Mouse (Mus musculus) megakaryocyte, embryonic 14.5 days (primary cell): ENCODE data around the gene Wnt9b. TPM values are rescaled to one million over a fixed set of nuclear protein-coding genes. Genes with fewer than 3 reads are reported as not detected.

Experiments used
- H3K27me3 ChIP-seq: replicated peaks from 2 replicates; pipeline ENCODE3; 2012; ENCODE audit warnings: inconsistent platforms
- H3K36me3 ChIP-seq: replicated peaks from 2 replicates; pipeline ENCODE3; 2012; ENCODE audit warnings: low read length, inconsistent platforms, mixed read lengths
- H3K4me1 ChIP-seq: 2 replicates; pipeline ENCODE4 v1.6.1; 2012; ENCODE audit warnings: inconsistent platforms
- H3K4me3 ChIP-seq: replicated peaks from 2 replicates; pipeline ENCODE3; 2012; ENCODE audit warnings: moderate library complexity, mild to moderate bottlenecking, inconsistent platforms
- H3K9me3 ChIP-seq: 2 replicates; pipeline ENCODE4 v1.6.1; 2012; ENCODE audit warnings: inconsistent platforms
- FLI1 ChIP-seq: IDR thresholded peaks from 2 replicates; pipeline ENCODE4 v1.6.1; 2012; ENCODE audit warnings: low read length, inconsistent platforms, mixed read lengths
- GATA1 ChIP-seq: IDR thresholded peaks from 3 replicates; pipeline ENCODE4 v1.6.1; 2012; ENCODE audit warnings: mixed read lengths, low read length, inconsistent platforms, borderline replicate concordance
- polyA plus RNA-seq: library from polyadenylated mRNA; stranded (reverse); fragments of >175 nt; gene quantifications from 2 replicates; pipeline ENCODE4 v1.2.3, GENCODE M21; 2012; ENCODE audit warnings: low replicate concordance; ENCODE audit not compliant: insufficient read depth

Gene Wnt9b
- polyA plus RNA-seq, 1 experiment = not detected

GRCm38 (mm10) chr11:103709982-103710381, 39.6 kb downstream of the Wnt9b start:
- TF ChIP-seq GATA1 = no peak
- TF ChIP-seq FLI1 = no peak
- Histone ChIP-seq H3K9me3 (0 out of 2 replicates have a peak, but pooled peaks cover 4% of the 10 kb centered on the region), H3K4me3 (no peak overlapping the region), H3K4me1 (peaks cover 7% of the 10 kb centered on the region), H3K36me3 (no peaks in the 10 kb centered on the region), H3K27me3 (peaks cover 75% of the 10 kb centered on the region)

DNA sequence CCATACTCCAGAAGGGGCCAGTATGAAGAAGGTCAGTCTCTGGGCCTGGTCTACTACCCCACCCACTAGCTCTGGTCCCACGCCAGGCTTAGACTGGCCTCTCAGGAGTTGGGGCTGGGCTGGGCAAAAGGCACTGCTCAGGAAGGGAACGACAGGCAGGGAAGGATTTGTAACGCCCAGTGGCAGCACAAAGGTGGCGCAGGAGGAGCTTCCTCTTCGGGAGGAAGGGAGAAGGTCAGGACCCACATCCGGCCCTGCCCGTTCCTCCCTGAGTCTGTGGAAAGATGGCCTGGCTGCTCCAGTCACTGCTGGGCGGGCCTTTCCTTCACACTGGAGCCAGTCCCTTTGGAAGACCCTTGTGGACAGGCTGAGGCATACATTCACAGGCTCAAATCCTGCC, 42.6 kb downstream of the Wnt9b start:
- peaks cover 58% of the 10 kb centered on the region for H3K27me3 ChIP-seq
- TF ChIP-seq FLI1 = no peak
- no peak for TF ChIP-seq GATA1

GRCm38 (mm10) chr11:103698226-103698625, 51.4 kb downstream of the Wnt9b start:
- peaks cover 2% of the 10 kb centered on the region for H3K27me3 ChIP-seq
- H3K4me1 ChIP-seq = peaks cover 49% of the 10 kb centered on the region
- H3K36me3 ChIP-seq = peaks cover 22% of the 10 kb centered on the region
- TF ChIP-seq GATA1 = no peak
- TF ChIP-seq FLI1 = no peak
- H3K9me3 ChIP-seq = no peaks in the 10 kb centered on the region
- peak overlapping the region; percentile 96 for H3K4me3 ChIP-seq

More for the DNA sequence above, 42.6 kb downstream of the Wnt9b start:
- no peaks in the 10 kb centered on the region for H3K9me3 ChIP-seq
- H3K4me1 ChIP-seq = peaks cover 7% of the 10 kb centered on the region
- H3K4me3 ChIP-seq = no peak overlapping the region
- H3K36me3 ChIP-seq = no peaks in the 10 kb centered on the region

DNA sequence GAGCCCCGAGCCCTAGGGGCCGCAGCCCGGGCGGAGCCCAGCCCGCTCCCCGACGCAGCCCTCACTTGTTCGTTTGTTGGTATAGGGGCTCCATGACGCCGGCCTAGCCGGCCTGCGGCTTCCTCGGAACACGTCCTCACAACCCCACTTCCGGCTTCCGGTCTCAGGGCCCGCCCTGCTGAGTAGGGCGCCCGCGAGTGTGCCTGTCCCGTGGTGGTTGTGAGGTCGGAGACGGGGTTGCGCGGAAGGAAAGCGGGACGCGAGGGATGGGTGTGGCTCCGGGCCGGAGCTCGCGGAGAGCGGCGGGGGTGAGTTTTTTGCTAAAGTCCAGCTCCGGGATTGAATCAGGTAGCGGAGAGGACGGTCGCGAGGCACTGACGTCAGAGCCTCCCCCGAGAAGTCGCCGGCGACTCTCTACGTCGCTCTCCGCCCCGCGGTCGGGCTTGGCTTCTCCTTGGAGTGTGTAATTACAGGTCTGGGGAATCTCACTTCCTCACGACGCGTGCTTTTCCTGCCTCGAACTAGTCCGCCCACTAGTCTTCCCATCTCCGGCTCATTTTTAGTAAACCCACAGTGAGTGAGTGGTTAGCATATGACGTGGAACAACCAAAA, 52.0 kb downstream of the Wnt9b start, which contains the start of gene Gosr2:
Gosr2 (minus strand) TSS at position 334 of the 612 bp plus-strand sequence.
- peaks cover under 1% of the 10 kb centered on the region for H3K27me3 ChIP-seq
- no peaks in the 10 kb centered on the region for H3K9me3 ChIP-seq
- TF ChIP-seq GATA1 (no peak), FLI1 (peak; percentile 69; the same call in 1 of the 2 replicates)
- H3K36me3 ChIP-seq = peaks cover 27% of the 10 kb centered on the region
- peak within 1 kb of the TSS; percentile 96 for H3K4me3 ChIP-seq
- H3K4me1 ChIP-seq = peaks cover 52% of the 10 kb centered on the region

DNA sequence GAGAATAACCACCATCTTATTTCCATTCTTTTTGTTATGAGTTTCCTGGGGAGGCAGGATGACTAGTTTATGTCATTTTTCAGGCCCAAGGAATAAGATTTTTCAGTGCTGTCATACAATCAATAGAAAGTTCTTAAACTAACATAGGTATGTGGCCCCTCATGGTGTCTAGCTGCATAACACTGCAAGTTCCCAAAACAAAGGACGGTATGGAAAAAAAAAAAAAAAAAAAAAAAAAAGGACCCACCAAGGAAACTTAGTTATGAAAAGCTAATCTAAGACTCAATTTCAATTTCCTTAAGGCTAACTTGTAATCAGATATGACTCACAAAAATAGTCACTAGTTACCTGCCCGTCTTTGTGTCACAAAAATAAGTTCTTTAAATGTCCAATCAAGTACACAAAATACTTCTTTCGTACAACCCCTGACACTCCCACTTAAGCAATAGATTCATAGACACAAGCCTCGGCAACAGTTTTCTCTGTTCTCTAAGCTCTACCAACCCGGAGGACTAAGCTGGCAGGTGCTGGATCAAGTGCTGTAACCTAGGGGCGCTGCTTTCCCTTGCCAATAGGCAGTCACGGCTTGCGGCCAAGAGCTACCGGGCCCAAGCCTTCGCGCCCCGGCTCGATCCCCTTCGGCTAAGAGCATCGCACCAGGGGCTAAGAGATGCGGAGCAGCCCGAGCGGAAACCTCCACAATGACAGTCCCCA, 52.6 kb downstream of the Wnt9b start:
- TF ChIP-seq GATA1 (no peak), FLI1 (no peak)
- Histone ChIP-seq H3K36me3 (peaks cover 29% of the 10 kb centered on the region), H3K4me3 (peak overlapping the region; percentile 96), H3K9me3 (no peaks in the 10 kb centered on the region), H3K4me1 (peaks cover 55% of the 10 kb centered on the region), H3K27me3 (no peaks in the 10 kb centered on the region)

GRCm38 (mm10) chr11:103693241-103693640, 56.4 kb downstream of the Wnt9b start:
- Histone ChIP-seq H3K4me3 (no peak overlapping the region), H3K4me1 (peaks cover 67% of the 10 kb centered on the region), H3K9me3 (no peaks in the 10 kb centered on the region), H3K27me3 (no peaks in the 10 kb centered on the region), H3K36me3 (peaks cover 48% of the 10 kb centered on the region)
- no peak for TF ChIP-seq GATA1

DNA sequence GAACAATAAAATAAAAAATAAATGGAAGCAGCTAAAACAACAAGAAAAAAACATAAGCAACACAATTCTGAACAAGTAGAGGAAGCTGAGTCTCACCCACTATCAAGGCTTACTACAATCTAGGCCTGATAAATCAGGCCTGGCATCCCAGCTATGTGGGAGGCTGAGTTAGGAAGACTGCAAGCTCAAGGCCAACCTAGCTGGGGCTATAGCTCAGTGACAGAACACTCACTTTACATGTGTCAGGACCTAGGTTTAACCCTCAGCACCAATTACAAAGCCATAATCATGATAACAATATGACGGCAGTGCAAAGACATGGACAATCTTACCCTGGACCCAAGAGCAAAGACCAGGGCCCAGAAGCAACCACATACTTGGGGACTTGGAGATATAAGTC, 58.6 kb downstream of the Wnt9b start:
- TF ChIP-seq GATA1 (no peak), FLI1 (no peak)
- Histone ChIP-seq H3K36me3 (peaks cover 70% of the 10 kb centered on the region), H3K4me3 (no peak overlapping the region), H3K27me3 (no peaks in the 10 kb centered on the region), H3K4me1 (peaks cover 84% of the 10 kb centered on the region), H3K9me3 (no peaks in the 10 kb centered on the region)

- no peaks in the 10 kb centered on the region for H3K27me3 ChIP-seq
- H3K4me1 ChIP-seq = peaks cover 77% of the 10 kb centered on the region
- peak overlapping the region; percentile 50 for H3K4me3 ChIP-seq
- no peaks in the 10 kb centered on the region for H3K9me3 ChIP-seq
- no peak for TF ChIP-seq FLI1
- TF ChIP-seq GATA1 = no peak
- H3K36me3 ChIP-seq = peaks cover 71% of the 10 kb centered on the region
These were observed 60.6 kb downstream of the Wnt9b start for GRCm38 (mm10) chr11:103688980-103689378.

DNA sequence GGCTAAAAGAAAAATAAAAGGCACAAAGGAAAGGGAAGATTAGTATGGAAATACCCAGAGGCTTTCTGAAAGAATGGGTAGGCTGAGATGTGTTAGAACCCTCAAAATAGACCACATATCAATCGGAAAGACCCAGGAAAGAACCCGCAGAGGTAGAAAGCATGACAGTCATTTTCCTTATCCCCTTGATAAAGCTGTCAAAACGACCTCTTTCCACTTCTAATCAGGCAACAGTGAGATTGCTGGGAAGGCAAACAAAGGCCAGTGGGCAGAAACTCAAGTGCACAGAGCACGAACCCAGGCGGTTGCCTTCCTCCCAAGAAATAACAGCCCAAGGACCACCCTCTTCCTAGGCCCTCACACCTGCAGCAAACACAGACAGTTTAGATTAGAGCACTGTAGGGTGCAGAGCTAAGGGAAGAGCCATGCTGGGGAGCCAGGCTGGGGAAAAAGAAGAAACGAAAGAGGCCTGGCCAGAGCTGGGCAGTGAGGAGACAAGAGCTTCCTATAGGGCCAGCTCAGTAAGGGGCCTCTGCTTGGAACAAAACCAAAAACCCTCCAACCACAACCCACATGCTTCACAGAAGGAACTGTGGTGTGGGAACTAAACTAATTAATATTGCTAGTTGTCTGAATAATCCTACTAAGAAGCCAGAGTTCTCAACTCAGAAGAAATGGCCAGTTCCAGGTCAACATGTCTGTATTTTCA, 61.2 kb downstream of the Wnt9b start:
- Histone ChIP-seq H3K4me1 (peaks cover 77% of the 10 kb centered on the region), H3K27me3 (no peaks in the 10 kb centered on the region), H3K36me3 (peaks cover 74% of the 10 kb centered on the region), H3K4me3 (peak overlapping the region; percentile 59), H3K9me3 (no peaks in the 10 kb centered on the region)
- no peak for TF ChIP-seq GATA1
- TF ChIP-seq FLI1 = no peak

GRCm38 (mm10) chr11:103686706-103687105, 62.9 kb downstream of the Wnt9b start:
- peaks cover 67% of the 10 kb centered on the region for H3K4me1 ChIP-seq
- no peaks in the 10 kb centered on the region for H3K9me3 ChIP-seq
- H3K36me3 ChIP-seq = peaks cover 84% of the 10 kb centered on the region
- TF ChIP-seq FLI1 = no peak
- TF ChIP-seq GATA1 = no peak
- no peaks in the 10 kb centered on the region for H3K27me3 ChIP-seq
- H3K4me3 ChIP-seq = no peak overlapping the region
